Mouse (Mus musculus) heart, adult 9 months (tissue): ENCODE measurements around the gene Zfp618.
A peak's percentile ranks its signal among the peaks of the same experiment; 100 is the strongest.

Experiments
- DNase-seq, 2 experiments: peaks; one replicate each; pipeline ENCODE4 v3.0.0; 2022; ENCODE audit warnings: low spot score in 2 of 2

Gene Zfp618

DNA sequence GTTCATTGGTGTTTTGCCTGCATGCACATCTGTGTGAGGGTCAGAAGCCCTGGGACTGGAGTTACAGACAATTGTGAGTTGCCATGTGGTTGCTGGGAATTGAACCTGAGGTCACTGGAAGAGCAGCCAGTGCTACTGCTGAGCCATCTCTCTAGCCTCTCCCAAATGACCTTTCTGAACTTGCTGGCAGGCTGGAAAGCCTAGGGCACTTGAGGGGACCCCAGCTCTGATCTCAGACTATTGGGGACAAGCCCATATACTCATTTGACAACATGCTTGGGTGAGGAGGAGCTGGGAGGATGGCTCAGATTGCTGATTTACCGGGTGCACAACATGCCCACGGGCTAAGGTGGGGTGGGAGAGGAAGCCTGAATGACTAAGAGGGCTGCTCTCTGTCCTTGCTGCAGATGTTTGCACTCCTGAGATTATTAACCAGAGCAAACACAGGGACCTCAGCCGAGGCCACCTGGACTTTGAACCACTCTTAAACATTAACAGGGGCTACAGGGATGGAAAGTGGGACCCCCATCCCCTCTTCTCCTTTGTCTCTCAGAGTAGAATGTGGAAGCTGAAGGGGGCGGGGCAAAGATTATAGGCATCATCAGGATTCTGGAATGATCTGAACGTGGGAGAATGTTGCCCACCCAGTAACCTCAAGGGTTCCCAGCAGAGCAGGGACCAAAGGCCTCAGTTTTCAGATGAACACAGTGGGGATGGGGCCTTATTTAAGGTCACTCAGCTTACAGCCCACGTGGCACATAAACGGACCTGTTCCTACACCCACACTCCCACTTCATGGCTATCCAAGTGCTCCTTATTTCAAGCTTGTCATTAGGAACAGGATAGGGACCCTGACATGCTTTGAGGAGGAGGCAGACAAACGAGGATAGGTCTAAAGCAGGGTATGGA is 191.6 kb downstream of the Zfp618 start:
- DNase-seq, result no peak

DNA sequence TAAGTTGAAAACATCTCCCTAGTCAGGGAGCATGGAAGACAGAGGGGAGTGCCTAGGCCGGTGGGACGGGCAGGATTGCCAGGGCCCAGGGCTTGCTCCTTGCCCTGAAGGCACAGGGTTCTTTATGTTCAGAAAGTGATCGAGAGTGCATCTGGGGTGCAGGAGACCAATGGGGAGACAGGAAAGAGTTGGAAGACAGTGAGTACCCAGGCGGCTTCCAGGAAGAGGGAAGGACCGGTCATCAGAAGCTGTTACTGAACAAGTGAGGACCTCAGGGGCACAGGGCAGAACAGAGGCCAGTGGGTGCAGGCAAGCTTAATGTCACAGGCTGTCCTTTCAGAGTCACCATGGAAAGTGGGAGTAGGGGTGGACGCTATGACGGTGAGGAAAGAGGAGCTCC is 192.8 kb downstream of the Zfp618 start:
- no peak for DNase-seq

GRCm38 (mm10) chr4:63158961-63159592 is 193.7 kb downstream of the Zfp618 start:
- DNase-seq, result peak; percentile 58 to 61

GRCm38 (mm10) chr4:63165636-63166035 is 200.3 kb downstream of the Zfp618 start:
- DNase-seq, result no peak

GRCm38 (mm10) chr4:63166323-63166722 is 200.9 kb downstream of the Zfp618 start:
- no peak for DNase-seq

DNA sequence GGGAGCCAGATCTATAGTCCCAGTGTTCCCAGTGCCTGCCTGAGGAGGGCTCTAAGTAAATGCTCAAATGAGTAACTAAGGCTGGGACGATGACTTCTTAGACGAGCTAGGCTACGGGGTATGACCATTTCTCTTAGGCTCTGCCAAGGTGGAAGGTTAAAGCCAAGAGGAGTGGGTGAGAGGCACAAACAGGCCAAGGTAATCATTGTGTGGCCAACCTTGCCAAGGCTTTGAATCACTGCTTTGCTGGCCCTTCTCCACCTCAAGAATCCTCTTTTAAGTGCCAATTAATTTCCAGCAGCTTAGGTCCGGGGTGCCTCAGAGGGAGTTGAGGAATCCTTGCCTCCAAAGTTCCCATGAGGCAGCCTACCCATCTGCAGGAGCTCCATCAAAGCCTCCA is 204.7 kb downstream of the Zfp618 start:
- no peak for DNase-seq

GRCm38 (mm10) chr4:63171122-63171521 is 205.7 kb downstream of the Zfp618 start:
- no peak for DNase-seq

GRCm38 (mm10) chr4:63171969-63172685 is 206.8 kb downstream of the Zfp618 start, which contains the start of gene Kif12:
Gene Kif12 (minus strand): TSS chr4:63172131.
- DNase-seq, result no peak

DNA sequence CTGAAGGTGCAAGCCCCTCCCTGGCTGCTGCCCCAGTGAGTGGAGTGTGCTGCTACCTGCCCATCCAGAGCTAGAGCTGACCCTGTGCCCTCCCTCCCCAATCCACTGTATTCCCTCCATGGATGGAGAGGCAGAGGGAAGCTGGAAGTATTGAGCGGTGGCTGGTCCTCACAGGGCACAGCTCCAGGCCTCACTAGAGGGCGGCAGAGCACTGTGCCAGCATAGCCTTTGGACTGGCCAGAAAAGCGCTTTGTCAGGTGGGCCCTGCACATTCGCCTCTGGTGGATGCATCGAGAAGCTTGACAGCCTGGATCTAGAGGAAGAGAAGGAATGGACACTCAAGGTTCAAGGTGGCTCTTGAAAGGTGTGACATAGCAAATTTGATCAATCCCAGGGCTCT is 216.2 kb downstream of the Zfp618 start:
- no peak for DNase-seq

GRCm38 (mm10) chr4:63186281-63186870 is 221.0 kb downstream of the Zfp618 start:
- no peak for DNase-seq
